Mouse (Mus musculus) liver, postnatal 0 days (tissue): ENCODE results near the gene Trim38. TPM values are rescaled to one million over a fixed set of nuclear protein-coding genes. Genes with fewer than 3 reads are reported as not detected.
"Not testable (repeated sequence)": the region's sequence is repeated elsewhere in the genome, so short reads cannot be mapped to it uniquely, and the experiment has no call there.

ENCODE experiments used
- ATAC-seq: fragments of 200-750 bp; cut with Nextera tagmentation; 2 replicates; pipeline ENCODE4 v1.8.0; 2017; ENCODE audit warnings: mild to moderate bottlenecking, moderate library complexity
- DNase-seq: peaks from one replicate; pipeline ENCODE4 v3.0.0-alpha.2; 2016
- H3K27ac ChIP-seq: fragments of 300-500 bp; sonication (generic); 2 replicates; pipeline ENCODE4 v1.5.1; 2014; ENCODE audit warnings: antibody characterized with exemption, moderate library complexity, mild to moderate bottlenecking, low read depth
- H3K27me3 ChIP-seq: fragments of 300-500 bp; sonication (generic); 2 replicates; pipeline ENCODE4 v1.6.1; 2014; ENCODE audit warnings: low read length, control low read depth, mixed read lengths; ENCODE audit not compliant: insufficient read depth
- H3K36me3 ChIP-seq: fragments of 300-500 bp; sonication (generic); replicated peaks from 2 replicates; pipeline ENCODE4 v1.6.1; 2014; ENCODE audit warnings: mild to moderate bottlenecking, control low read depth, low read length, moderate library complexity, mixed read lengths; ENCODE audit not compliant: insufficient read depth
- H3K4me1 ChIP-seq: fragments of 300-500 bp; sonication (generic); 2 replicates; pipeline ENCODE4 v1.6.1; 2014; ENCODE audit warnings: antibody characterized with exemption, mild to moderate bottlenecking, control low read depth; ENCODE audit not compliant: insufficient read depth
- H3K4me2 ChIP-seq: fragments of 300-500 bp; sonication (generic); 2 replicates; pipeline ENCODE4 v1.6.1; 2014; ENCODE audit warnings: low read depth, mild to moderate bottlenecking, low read length, moderate library complexity, mixed read lengths
- H3K4me3 ChIP-seq: fragments of 300-500 bp; sonication (generic); 2 replicates; pipeline ENCODE4 v1.5.1; 2014; ENCODE audit warnings: low read depth, low read length
- H3K9ac ChIP-seq: fragments of 300-500 bp; sonication (generic); replicated peaks from 2 replicates; pipeline ENCODE4 v1.6.1; 2014; ENCODE audit warnings: mild to moderate bottlenecking, moderate library complexity
- H3K9me3 ChIP-seq: fragments of 300-500 bp; sonication (generic); 2 replicates; pipeline ENCODE4 v1.6.1; 2016; ENCODE audit warnings: mild to moderate bottlenecking, control low read depth, low read length, mixed read lengths
- CTCF ChIP-seq: sonication (generic); IDR thresholded peaks from 2 replicates; pipeline ENCODE4 v1.5.1; 2016; ENCODE audit warnings: antibody characterized with exemption, low read depth
- EP300 ChIP-seq: IDR thresholded peaks from 2 replicates; pipeline ENCODE4 v1.6.1; 2016; ENCODE audit warnings: antibody characterized with exemption, low read depth, mild to moderate bottlenecking
- WGBS: fragments of 180-500 bp; shearing (Covaris S2); extraction: QIAGEN DNeasy Blood & Tissue Kit; methylation state at CpG from one replicate; pipeline ENCODE4 v1.1.7; 2014; ENCODE audit not compliant: insufficient replicate concordance; 5-methylcytosine and 5-hydroxymethylcytosine counted together
- polyA plus RNA-seq: library from polyadenylated mRNA; unstranded; fragments of >200 nt; fragmentation: Nextera tagmentation; extraction: Ambion mirVana; gene quantifications from 2 replicates; pipeline ENCODE4 v1.2.1, GENCODE M21; 2015

Gene Trim38
- polyA plus RNA-seq, 1 experiment from 2014 or later: not detected

GRCm38 (mm10) chr13:23750839-23751477 lies 18.8 kb upstream of the Trim38 start, which contains the start of gene Hist1h2ab:
TSS of gene Hist1h2ab (plus strand) at chr13:23751126.
- H3K27ac ChIP-seq: peak within 1 kb of the TSS; percentile 99

GRCm38 (mm10) chr13:23751478-23751956 lies 18.2 kb upstream of the Trim38 start:
- peak overlapping the region; percentile 19 for H3K4me3 ChIP-seq
- peaks cover 12% of the 10 kb centered on the region for H3K4me1 ChIP-seq
- H3K4me2 ChIP-seq: peak overlapping the region; percentile 54
- peak; percentile 20 for ATAC-seq
- WGBS: under 1% methylated on average over 11 of the region's 11 CpGs
- DNase-seq: no peak
- H3K9ac ChIP-seq: peak overlapping the region; percentile 68
- no peak; the same call in 1 of the 2 replicates for TF ChIP-seq CTCF
- no peak for TF ChIP-seq EP300
- H3K27me3 ChIP-seq: no peaks in the 10 kb centered on the region
- H3K27ac ChIP-seq: peak overlapping the region; percentile 97
- no peaks in the 10 kb centered on the region for H3K36me3 ChIP-seq
- no peaks in the 10 kb centered on the region for H3K9me3 ChIP-seq

More at GRCm38 (mm10) chr13:23750839-23751477, 18.8 kb upstream of the Trim38 start, which contains the start of gene Hist1h2ab:
- WGBS: 1% methylated on average over 30 of the region's 47 CpGs
- peak within 1 kb of the TSS; percentile 68 for H3K9ac ChIP-seq
- peak; percentile 76 for TF ChIP-seq EP300
- peak; percentile 25 for TF ChIP-seq CTCF
- not testable (repeated sequence) for H3K9me3 ChIP-seq, H3K36me3 ChIP-seq, H3K27me3 ChIP-seq
- peak; percentile 82 for DNase-seq
- peak; percentile 43 for ATAC-seq
- H3K4me2 ChIP-seq: peak within 1 kb of the TSS; percentile 54
- H3K4me3 ChIP-seq: peak within 1 kb of the TSS; percentile 19
- peaks cover 12% of the 10 kb centered on the region for H3K4me1 ChIP-seq

GRCm38 (mm10) chr13:23752067-23752741 lies 17.5 kb upstream of the Trim38 start, which contains the start of gene Hist1h3b:
TSS of gene Hist1h3b (plus strand) at chr13:23752267.
- peak; percentile 90 for DNase-seq
- peak within 1 kb of the TSS; percentile 61 for H3K4me2 ChIP-seq
- H3K4me3 ChIP-seq: peak within 1 kb of the TSS; percentile 43
- peak; percentile 72 for ATAC-seq
- H3K36me3 ChIP-seq, H3K27me3 ChIP-seq, H3K9me3 ChIP-seq: not testable (repeated sequence)
- peak within 1 kb of the TSS; percentile 97 for H3K27ac ChIP-seq
- H3K4me1 ChIP-seq: peaks cover 12% of the 10 kb centered on the region
- whole genome bisulfite sequencing: under 1% methylated on average over 17 of the region's 47 CpGs
- H3K9ac ChIP-seq: peak within 1 kb of the TSS; percentile 75
- peak; percentile 50; the same call in 1 of the 2 replicates for TF ChIP-seq EP300

- Histone ChIP-seq H3K9ac (peak overlapping the region; percentile 75), H3K4me2 (peak overlapping the region; percentile 61), H3K4me1 (peaks cover 11% of the 10 kb centered on the region), H3K36me3 (no peaks in the 10 kb centered on the region), H3K27ac (peak overlapping the region; percentile 90), H3K9me3 (no peaks in the 10 kb centered on the region), H3K4me3 (peak overlapping the region; percentile 43), H3K27me3 (no peaks in the 10 kb centered on the region)
- no peak for DNase-seq
- no peak; the same call in 1 of the 2 replicates for TF ChIP-seq EP300
- TF ChIP-seq CTCF: no peak
- no peak for ATAC-seq
- WGBS: 4% methylated on average over 6 of the region's 6 CpGs
These were observed 17.0 kb upstream of the Trim38 start for GRCm38 (mm10) chr13:23752742-23753172.

- H3K27ac ChIP-seq: peak overlapping the region; percentile 90
- DNase-seq (no peak), ATAC-seq (no peak)
- H3K4me1 ChIP-seq: peaks cover 5% of the 10 kb centered on the region; the same call in 1 of the 2 replicates
- H3K4me2 ChIP-seq: peak overlapping the region; percentile 61
- WGBS: 56% methylated on average over 4 of the region's 4 CpGs
- no peaks in the 10 kb centered on the region for H3K27me3 ChIP-seq
- H3K36me3 ChIP-seq: no peaks in the 10 kb centered on the region
- no peaks in the 10 kb centered on the region for H3K9me3 ChIP-seq
- H3K9ac ChIP-seq: peak overlapping the region; percentile 75
- TF ChIP-seq CTCF (no peak), EP300 (no peak)
- peak overlapping the region; percentile 43 for H3K4me3 ChIP-seq
These were observed 16.2 kb upstream of the Trim38 start for GRCm38 (mm10) chr13:23753314-23754078.

GRCm38 (mm10) chr13:23755000-23755399 lies 14.7 kb upstream of the Trim38 start:
- Histone ChIP-seq H3K4me1 (peaks cover 6% of the 10 kb centered on the region; the same call in 1 of the 2 replicates), H3K27me3 (no peaks in the 10 kb centered on the region), H3K4me2 (no peak overlapping the region), H3K9ac (no peak overlapping the region), H3K27ac (peak overlapping the region; percentile 60), H3K4me3 (no peak overlapping the region), H3K9me3 (no peaks in the 10 kb centered on the region), H3K36me3 (no peaks in the 10 kb centered on the region)
- TF ChIP-seq EP300 (no peak), CTCF (no peak)
- ATAC-seq (no peak), DNase-seq (no peak)
